Comparison of ENCODE assay signal across 9 mouse cellular contexts in genomic region chr19:45081841-45082550, GRCm38 (mm10). TPM values are rescaled to one million over a fixed set of nuclear protein-coding genes. Genes with fewer than 3 reads are reported as not detected.
A peak's percentile ranks its signal among the peaks of the same experiment; 100 is the strongest.
DNase-seq lines count a peak whose midpoint lies in the region; ATAC-seq lines count a peak whose summit lies in the region.
"Had no signal": no experiment of that assay in that cellular context is flagged by ENCODE, and none has a peak within 500 bp of the region (broad histone marks: within the 10 kb centered on the region; RNA-seq: fewer than 3 reads in every experiment).

No protein-coding gene starts in this region.

- ATAC-seq in megakaryocyte progenitor cell, adult 5-6 weeks (replicated peaks; ENCODE audit: poor library complexity), result peak; percentile 51

- intact Hi-C loops in heart, postnatal 25 days (cut with DNase I), result no loop called here
- intact Hi-C loops in gastrocnemius, postnatal 14 days (cut with DNase I; ENCODE audit: low total_unique reads), result no loop called here

- peak; percentile 91 for DNase-seq in heart, adult 11 months
- no peak for DNase-seq in heart, postnatal 25 days (ENCODE audit: low spot score)
- peak; percentile 55 for DNase-seq in ovary, postnatal 36 days (ENCODE audit: low spot score)
- DNase-seq in ovary, adult 18-20 months (ENCODE audit: low spot score), result no peak
- DNase-seq in adrenal gland, postnatal 36 days, result peak; percentile 51 to 66
- peak; percentile 57 for DNase-seq in gastrocnemius, postnatal 14 days
- no peak for DNase-seq in layer of hippocampus, postnatal 14 days (ENCODE audit: low spot score in 2 of 2)

RNA-seq across cellular contexts. Expression of gene Kazald1, which starts 7.0 kb away (rescaled TPM):
- 1 to 10 TPM; 3.8 to 5.2 TPM for total RNA-seq in heart, postnatal 25 days (2021)
- 1 to 10 TPM; 3.9 to 6.6 TPM for total RNA-seq in adrenal gland, postnatal 36 days (2021)
- 1 to 10 TPM; 7.3 to 9.5 TPM for total RNA-seq in gastrocnemius, postnatal 14 days (2021)
- 0.17 and 0.25 TPM in 2 replicates for total RNA-seq in megakaryocyte progenitor cell, adult 5-6 weeks (2015)
- 0.83 and 0.84 TPM in 2 replicates for total RNA-seq in megakaryocyte progenitor cell, adult 5-6 weeks (2017)
- total RNA-seq in layer of hippocampus, postnatal 14 days (2021), result 1 to 10 TPM in 1 of 2 experiments, under 1 TPM in 1; 0.94 to 1.6 TPM

RNA-seq across cellular contexts. Expression of gene Sfxn3, which starts 34.7 kb away (rescaled TPM):
- total RNA-seq in heart, postnatal 25 days (2021), result 10 to 100 TPM; 10.7 to 13.9 TPM
- total RNA-seq in adrenal gland, postnatal 36 days (2021), result 10 to 100 TPM; 63.9 to 66.5 TPM
- 10 to 100 TPM; 21.3 to 22.1 TPM for total RNA-seq in gastrocnemius, postnatal 14 days (2021)
- 17.5 and 23.8 TPM in 2 replicates for total RNA-seq in megakaryocyte progenitor cell, adult 5-6 weeks (2015)
- total RNA-seq in megakaryocyte progenitor cell, adult 5-6 weeks (2017), result 2.4 and 3.1 TPM in 2 replicates
- total RNA-seq in layer of hippocampus, postnatal 14 days (2021), result 100 to 1,000 TPM; 113 to 117 TPM

RNA-seq across cellular contexts. Expression of gene Pdzd7, which starts 36.5 kb away (rescaled TPM):
- under 1 TPM in 1 of 2 experiments, not detected in 1; 0.16 TPM for total RNA-seq in heart, postnatal 25 days (2021)
- under 1 TPM; 0.13 to 0.23 TPM for total RNA-seq in adrenal gland, postnatal 36 days (2021)
- 10 to 100 TPM in 1 of 2 experiments, 1 to 10 TPM in 1; 9.8 to 10.9 TPM for total RNA-seq in gastrocnemius, postnatal 14 days (2021)
- 0.05 TPM in 1 of 2 replicates, not detected in the other for total RNA-seq in megakaryocyte progenitor cell, adult 5-6 weeks (2015)
- total RNA-seq in megakaryocyte progenitor cell, adult 5-6 weeks (2017), result not detected in 2 replicates
- 1 to 10 TPM; 2.1 to 2.3 TPM for total RNA-seq in layer of hippocampus, postnatal 14 days (2021)
- total RNA-seq: hematopoietic stem cell, adult 5-6 weeks had no signal

Comparison
In these comparisons a context has a peak if more than half of its experiments do, and no peak if none do; other contexts are left out.
1. DNase-seq: peak in heart, adult 11 months (single experiment), ovary, postnatal 36 days (single experiment), adrenal gland, postnatal 36 days (2 of 2) and gastrocnemius, postnatal 14 days (single experiment); none in heart, postnatal 25 days (single experiment), ovary, adult 18-20 months (single experiment) and layer of hippocampus, postnatal 14 days (0 of 2).